Mouse (Mus musculus) adrenal gland, postnatal 25 days (tissue): Measurements from ENCODE around the gene Edem2. TPM values are rescaled to one million over a fixed set of nuclear protein-coding genes. Genes with fewer than 3 reads are reported as not detected.
A peak's percentile ranks its signal among the peaks of the same experiment; 100 is the strongest.

Experiments
- DNase-seq: peaks from one replicate; pipeline ENCODE4 v3.0.0; 2021; ENCODE audit warnings: mixed read lengths
- long read RNA-seq: library from polyadenylated mRNA; stranded (forward); transcript quantifications from one replicate; pipeline ENCODE4 v2.0.0, GENCODE M21; 2021
- total RNA-seq: library from RNA; stranded (reverse); gene quantifications from 2 replicates; pipeline ENCODE4 v1.2.3, GENCODE M21; 2021

Gene Edem2
- total RNA-seq = 39.8 and 39.9 TPM in 2 replicates
- long read RNA-seq, transcript Edem2-201 (11 exons, 2,290 nt) = major isoform, 127 of 158 reads
- long read RNA-seq, partial matches to known transcripts = 21 of 158 reads
- long read RNA-seq, other reads (novel, unspliced or antisense) = 10 of 158 reads

DNA sequence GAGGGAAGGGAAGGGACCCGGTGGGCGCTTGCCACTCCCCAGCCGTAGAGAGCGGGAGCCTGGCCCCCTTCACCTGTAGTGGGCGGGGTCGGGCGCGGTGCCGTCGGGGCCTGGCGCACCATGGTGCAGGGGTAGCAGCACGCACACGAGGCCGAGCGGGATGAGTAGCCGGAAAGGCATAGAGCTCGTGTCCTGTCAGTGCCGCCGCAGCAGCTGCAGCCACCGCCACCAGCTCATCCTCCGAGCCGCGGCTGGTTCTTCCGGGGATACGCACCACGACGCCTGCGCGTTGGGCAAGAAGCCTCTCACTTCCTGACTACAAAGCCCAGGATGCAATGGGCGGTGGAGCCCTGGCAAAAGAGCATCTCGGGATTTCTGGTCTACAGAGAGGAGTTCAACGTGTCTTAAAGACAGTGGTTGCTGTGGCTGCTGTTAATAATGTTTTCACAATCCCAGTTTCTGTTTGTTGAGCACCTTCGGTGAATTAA, at the start of gene Edem2:
Gene Edem2 (minus strand): TSS at position 318 of the 488 bp plus-strand sequence.
- peak; percentile 92 for DNase-seq

- no peak for DNase-seq
Observed at GRCm38 (mm10) chr2:155779066-155779465, 49.8 kb upstream of the Edem2 start.

DNA sequence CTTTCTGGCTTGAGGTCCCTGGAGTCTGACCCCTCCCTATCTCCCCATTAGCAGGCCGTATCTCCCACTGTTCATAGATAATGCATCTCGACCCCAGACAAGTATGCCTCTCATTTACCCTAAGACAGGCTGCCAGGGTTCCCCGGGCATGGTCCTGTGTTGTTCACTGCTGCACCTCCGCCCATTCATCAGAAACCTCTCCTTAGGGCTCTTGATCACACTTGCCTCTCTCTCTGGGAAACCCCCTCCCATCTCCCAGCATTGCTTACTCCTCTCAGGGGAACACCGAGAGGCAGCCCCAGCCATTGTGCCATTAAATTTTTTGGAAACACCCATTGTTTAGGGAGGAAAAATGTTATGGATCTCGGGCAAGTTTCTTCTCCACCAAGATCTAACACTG, 48.7 kb upstream of the Edem2 start:
- DNase-seq = no peak

DNA sequence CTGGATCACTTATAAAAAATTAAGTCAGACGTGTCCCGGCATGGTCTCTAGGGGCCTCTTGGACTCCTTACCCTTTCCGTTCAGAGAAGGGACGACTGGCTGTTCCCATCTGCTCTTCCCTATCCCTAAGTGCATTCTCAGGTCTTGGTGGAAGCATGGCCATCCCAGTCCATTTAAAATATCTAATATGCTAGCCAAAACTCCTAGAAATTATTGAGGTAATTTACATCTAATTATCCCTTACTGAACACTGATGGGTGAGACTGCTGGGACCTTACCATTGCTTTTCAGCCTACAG, 48.4 kb upstream of the Edem2 start:
- no peak for DNase-seq

DNA sequence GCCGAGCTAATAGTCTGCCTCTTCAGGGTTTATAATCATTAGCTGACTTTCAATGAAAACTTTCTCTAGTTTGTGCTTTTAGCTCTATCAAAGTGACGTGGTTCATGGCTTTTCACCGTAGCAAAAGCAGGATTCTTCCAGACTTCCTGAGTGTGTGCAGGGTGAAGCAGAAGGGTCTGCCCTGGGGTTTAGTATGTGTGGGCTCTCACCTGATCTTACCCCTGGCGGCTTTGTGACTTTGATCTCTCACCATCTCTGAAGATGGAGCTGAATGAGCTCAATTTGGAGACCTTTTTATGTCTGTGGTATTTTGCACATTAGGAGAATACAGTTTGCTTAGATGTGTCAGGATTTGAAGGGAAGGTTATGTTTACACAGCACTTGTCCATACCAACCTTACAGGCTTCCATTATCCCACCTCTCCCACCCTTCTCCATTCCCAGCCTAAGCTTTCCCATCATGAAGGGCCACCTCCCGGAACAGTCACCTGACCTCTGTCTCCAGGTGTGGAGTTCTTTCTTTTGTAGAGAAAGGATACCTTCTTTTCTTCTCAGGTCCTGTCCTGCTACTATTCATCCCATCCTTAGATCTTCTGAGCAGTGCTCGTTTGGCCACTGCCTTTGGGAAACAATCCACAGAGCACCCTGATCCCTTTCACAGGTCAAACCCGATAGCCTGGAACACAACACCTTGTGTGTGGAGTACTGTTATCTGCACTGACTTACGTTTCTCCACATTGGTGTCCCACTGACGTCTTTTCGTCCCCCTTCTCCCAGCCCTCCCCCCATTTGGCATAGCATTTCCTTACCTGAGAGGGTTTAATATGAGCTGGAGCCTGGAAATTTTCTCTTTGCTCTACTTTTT, 47.8 kb upstream of the Edem2 start:
- DNase-seq = no peak

GRCm38 (mm10) chr2:155775685-155776263, 46.5 kb upstream of the Edem2 start:
- peak; percentile 77 for DNase-seq

- DNase-seq = no peak
Observed at GRCm38 (mm10) chr2:155774927-155775684, 45.8 kb upstream of the Edem2 start, which contains the start of gene Mmp24. Gene Mmp24 (plus strand): TSS chr2:155775342.

DNA sequence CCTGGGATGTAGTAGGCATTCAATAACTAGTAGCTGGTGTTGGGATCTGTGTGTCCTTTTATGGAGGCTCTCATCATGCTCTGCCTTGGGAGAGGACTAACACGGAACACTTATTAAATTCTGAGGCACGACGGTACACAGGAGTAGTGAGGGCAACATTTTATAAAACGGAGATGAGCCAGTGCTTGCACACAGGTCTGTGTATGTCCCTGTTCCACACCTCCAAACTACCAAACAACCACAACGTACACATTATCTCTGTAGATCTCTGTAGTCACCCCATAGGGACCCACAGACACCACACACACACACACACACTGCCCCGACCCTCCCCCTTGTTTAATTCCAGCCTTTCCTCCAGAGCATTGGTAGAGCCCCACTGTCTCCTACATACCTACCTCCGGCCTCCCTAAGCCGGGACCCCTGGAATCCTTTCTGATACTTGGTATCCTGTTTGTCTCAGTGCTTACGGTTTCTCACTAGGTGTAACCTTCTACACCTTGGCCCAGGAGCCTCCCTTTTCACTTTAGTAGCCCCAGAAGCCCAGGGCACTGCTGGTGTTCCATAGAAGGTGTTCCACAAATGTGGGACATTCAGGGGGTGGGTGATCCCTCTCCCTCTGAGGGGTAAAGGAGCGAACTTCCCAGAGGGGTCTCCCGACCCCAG, 45.1 kb upstream of the Edem2 start:
- no peak for DNase-seq

- DNase-seq = no peak
Observed at GRCm38 (mm10) chr2:155773664-155774063, 44.4 kb upstream of the Edem2 start.

DNA sequence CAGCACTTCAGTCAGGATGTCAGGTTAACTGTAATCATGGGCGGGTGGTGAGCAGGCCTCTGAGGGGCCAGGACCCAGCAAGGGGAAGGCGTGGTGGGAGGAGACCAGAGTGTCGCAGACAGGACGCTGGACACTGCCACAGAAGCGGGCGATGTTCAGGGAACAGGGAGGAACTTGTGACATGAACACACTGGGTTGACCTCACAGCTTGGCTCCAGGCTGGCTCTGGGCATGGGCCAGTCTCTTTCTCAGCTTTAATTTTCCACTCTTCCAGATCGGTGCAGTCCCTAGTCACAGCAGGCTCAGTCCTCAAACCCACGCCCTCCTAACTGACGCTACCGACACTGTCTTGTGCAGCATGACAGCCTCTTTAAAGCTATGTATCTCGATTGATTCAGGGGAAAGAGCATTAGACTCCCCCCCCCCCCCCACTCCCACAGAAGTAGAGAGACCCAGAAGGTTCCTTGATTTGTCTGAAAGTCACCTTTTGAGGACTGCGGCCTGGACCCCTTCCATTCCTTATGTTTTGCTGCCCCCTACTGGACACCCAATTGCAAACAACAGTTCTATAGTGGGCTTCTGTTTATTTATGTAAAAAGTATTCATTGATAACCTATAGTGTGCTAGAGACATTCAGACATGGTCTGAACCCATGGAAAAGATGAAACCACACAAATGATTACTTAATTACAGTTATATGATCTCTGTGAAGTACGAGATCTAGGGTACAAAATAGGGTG, 35.6 kb upstream of the Edem2 start:
- DNase-seq = peak; percentile 65

GRCm38 (mm10) chr2:155756855-155757566, 27.7 kb upstream of the Edem2 start:
- DNase-seq = peak; percentile 20

- DNase-seq = peak; percentile 76
Observed at GRCm38 (mm10) chr2:155755746-155756145, 26.5 kb upstream of the Edem2 start.

DNA sequence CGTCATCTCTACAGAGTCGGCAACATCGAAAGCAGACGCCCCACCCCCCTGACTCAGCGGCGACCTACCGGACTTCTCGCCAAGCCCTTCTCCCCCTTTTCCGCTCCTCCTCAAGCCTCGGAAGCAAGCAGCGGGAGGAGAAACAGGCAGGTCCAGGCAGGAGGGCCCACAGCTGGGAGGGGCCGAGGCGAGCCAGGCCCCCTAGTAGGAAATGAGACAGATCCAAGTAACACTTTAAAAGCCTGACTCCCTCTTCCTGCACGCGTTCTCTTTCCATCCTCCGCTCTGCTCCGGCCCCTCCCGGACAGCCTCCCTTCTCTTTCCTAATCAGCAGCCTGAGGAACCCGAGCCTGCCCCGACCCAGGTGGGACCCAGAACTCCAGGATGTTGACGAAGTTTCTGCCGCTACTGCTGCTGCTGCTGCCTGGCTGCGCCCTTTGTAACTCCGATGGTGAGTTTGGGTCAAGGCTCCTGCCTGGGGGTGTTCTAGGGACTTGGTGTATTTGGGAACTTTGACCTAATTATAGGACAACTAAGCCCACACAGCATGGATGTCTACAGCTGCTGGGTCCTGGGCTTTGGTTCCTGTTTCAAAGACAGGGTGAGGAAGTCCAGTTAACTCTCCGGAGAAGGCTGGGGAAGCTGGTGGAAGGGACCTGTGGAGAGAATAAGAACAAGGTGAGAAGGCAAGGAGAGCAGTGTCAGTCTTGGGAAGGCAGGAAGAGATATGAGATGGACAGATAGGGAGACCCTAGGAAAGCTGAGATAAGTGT, 21.9 kb upstream of the Edem2 start, which contains the start of gene Procr:
Gene Procr (plus strand): TSS at position 104 of the 773 bp plus-strand sequence.
- peak; percentile 59 for DNase-seq

DNA sequence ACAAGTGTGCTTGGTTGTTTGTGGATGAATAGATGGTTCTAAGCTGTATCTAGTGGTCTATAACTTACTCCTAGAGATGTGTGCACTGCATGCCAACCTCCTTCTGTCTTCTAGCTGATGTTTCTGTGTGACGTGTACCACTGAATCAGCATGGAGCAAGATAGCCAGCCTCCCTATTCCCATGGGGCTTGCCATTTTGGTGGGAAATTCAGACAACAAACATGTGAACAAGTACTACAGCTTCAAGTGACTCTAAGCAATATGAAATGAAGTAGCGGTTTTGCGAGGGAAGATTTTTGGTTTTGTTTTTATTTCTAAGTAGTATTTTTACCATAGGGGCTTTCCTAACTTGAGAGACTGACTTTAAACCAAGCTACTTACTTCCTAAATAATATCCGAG, 20.1 kb upstream of the Edem2 start:
- no peak for DNase-seq

DNA sequence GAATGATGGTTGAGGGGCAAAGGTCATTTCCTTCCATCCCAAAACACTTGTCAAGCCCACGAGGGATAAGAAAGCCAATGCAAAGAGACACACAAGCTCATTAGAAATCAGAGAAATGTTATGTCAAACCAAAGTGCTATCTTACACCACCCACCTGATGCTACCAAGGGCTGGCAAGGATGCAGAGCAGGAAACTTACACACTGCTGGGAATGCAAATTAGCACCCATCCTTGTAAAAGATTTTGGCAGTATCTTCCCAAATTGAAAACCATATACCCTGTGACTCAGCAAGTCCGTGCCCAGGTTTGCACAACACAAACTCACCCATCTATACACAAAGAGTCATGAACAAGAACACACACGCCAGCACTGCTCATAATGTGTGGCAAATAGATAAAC, 16.2 kb upstream of the Edem2 start:
- no peak for DNase-seq

DNA sequence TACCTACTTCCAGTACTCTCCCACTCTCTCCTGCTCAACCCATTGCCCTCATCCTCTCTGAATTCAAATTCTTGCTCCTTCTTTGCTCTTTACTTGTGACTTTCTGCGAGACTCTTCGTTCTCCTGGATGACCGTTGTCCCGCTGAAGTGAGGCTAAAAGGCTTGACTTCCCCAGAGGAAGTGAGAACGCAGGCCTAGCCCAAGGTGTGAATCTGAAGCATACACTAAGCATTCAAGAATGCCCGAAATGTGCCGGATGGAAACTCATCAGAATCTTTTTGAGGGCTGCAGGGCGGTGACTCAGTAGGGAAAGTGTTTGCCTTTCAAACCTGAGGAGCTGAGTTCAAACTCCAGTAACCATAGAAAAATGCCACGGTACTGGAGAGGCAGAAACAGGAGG, 14.1 kb upstream of the Edem2 start:
- DNase-seq = no peak

GRCm38 (mm10) chr2:155742931-155743337, 13.7 kb upstream of the Edem2 start:
- DNase-seq = peak; percentile 68

DNA sequence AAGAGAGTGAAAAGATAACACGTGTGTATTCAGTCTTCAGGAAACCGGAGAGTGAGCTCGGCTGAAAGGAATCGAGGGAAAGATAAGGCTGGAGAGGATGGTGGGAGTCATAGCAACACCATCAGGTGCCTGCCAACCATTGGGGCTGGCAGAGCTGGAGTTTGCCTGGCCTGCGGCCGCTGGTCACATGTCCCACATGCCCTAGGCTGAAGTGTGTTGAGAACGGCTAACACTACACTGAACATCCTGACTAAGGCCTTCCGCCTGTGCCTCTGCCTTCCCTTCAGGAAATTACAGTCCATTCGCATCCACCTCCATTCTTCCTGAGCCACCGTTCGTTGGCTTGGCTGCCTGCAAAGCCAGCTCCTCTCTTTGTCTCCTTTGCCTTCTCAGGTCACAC, 12.9 kb upstream of the Edem2 start:
- no peak for DNase-seq

DNA sequence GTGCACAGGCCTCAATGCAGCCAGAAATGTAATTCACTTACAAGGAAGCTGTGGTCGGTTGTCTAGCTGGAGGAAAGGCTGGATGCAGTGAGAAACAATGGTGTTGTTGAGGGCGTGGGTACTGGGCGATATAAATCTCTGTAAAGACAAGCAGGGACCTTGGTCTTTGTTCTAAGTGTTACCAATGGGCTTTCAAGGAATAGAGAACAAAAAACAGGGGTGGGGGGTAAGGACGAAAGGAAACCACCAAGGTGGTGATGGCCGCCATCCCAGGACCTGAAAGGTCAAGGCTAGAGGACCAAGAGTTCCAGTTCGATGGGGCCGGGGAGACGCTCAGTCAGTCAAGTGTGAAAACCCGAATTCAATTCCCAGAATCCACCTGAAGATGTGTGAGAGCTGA, 8.5 kb upstream of the Edem2 start:
- no peak for DNase-seq

DNA sequence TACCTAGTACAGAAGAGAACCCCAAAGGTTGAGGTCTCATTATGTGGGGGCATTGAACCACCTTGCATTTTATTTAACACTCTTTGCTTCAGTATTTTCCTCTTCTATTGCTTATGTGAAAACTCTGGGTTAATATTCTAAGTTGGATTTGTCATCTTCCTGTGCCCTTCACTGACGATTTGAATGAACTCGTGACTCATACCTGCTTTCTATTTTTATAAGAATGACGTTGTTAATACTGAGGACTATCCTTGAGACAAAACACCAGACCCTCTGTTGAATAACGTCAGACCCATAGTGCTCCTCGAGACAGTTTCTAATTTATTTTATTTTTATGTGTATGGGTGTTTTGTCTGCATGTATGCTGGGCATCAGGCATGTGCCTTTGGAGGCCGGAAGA, 7.7 kb upstream of the Edem2 start:
- no peak for DNase-seq
